Mouse (Mus musculus): Measurements from ENCODE around the gene Aimp1. TPM values are rescaled to one million over a fixed set of nuclear protein-coding genes. Genes with fewer than 3 reads are reported as not detected.

Gene Aimp1
- polyA plus RNA-seq, 1 experiment: 4.9 TPM

DNA sequence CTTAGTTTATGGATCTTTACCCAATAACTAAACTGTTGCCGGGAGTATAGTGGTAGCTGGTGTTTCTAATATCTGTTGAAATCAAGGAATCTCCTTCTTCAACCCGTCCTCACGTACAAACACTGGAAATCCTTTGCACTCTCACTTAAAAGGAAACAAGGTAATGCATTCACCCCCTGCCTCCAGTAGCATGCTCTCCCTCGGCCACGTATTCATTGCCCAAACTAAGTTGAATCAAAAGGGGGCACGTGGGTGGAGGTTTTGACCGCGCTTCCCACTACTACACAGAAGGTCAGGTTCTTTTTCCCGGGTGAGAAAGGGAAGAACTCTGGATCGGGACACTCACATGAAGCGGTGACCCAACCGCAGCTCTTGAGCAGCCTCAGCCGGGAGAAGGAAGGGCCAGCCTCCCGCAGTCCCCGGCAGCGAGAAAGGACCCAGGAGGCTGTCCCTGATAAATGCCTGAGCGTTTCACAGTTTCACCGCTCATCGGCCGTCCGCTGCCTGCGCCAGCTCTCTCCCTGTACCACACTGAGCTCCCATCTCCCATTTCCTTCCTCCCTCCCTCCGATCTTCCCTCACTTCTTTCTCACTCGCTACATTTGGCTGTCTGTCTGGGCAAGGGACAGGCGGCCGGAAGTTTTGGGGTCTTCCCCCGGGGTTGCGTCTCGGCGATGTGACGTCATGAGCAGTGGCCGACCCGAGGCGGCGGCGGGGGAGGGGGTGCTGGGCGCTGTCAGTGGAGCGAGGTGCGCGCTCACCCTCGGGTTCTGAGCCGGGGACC lies 531 bp downstream of the Aimp1 start, which contains the start of gene Tbck:
Gene Tbck (plus strand): TSS at position 698 of the 784 bp plus-strand sequence.
- peak within 1 kb of the TSS; percentile 98 for H3K27ac ChIP-seq (ENCODE audit: insufficient read depth, low read depth, low read length)
- no peak for TF ChIP-seq CTCF (IDR thresholded peaks at IDR 0.05; ENCODE audit: extremely low read depth, insufficient read length, insufficient replicate concordance, low read depth, low read length)
- peak; percentile 66; the same call in 1 of the 2 replicates for TF ChIP-seq POLR2A (IDR thresholded peaks at IDR 0.05; ENCODE audit: low read depth, low read length)
- no peaks in the 10 kb centered on the region for H3K27me3 ChIP-seq (ENCODE audit: control insufficient read depth, insufficient read depth, low read length)
- no peaks in the 10 kb centered on the region for H3K4me1 ChIP-seq (ENCODE audit: control insufficient read depth, insufficient read depth, insufficient read length, low read length)
- H3K36me3 ChIP-seq (ENCODE audit: control insufficient read depth, insufficient read depth, low read length): peaks cover 3% of the 10 kb centered on the region; the same call in 1 of the 2 replicates
- under 1% methylated on average over 42 of the region's 42 CpGs for WGBS
- H3K4me3 ChIP-seq (ENCODE audit: low read depth, low read length): peak within 1 kb of the TSS; percentile 93

DNA sequence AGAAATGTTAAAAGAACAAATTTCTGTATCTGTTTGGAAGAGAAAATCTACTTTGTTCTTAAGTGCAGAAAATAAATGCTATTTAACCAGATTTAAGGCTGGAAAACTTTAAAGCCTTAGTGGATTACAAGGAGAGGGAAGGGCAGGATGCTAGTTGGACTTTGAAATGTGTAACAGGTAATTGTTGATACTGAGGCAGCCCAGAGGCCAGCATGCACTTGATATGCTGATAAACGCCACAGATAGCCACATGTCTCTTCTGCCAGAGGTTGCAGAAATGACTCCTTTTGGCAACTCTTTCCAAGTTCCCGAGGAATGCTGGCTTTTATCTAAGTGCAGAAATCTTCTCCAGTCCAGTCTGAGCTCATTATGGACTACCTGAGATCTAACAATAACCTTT lies 6.7 kb downstream of the Aimp1 start:
- no peak overlapping the region for H3K4me3 ChIP-seq (ENCODE audit: low read depth, low read length)
- 23% methylated on average over 2 of the region's 2 CpGs for WGBS
- no peak overlapping the region for H3K27ac ChIP-seq (ENCODE audit: insufficient read depth, low read depth, low read length)
- H3K36me3 ChIP-seq (ENCODE audit: control insufficient read depth, insufficient read depth, low read length): peaks cover 15% of the 10 kb centered on the region
- peaks cover 5% of the 10 kb centered on the region; the same call in 1 of the 2 replicates for H3K4me1 ChIP-seq (ENCODE audit: control insufficient read depth, insufficient read depth, insufficient read length, low read length)
- TF ChIP-seq CTCF (IDR thresholded peaks at IDR 0.05; ENCODE audit: extremely low read depth, insufficient read length, insufficient replicate concordance, low read depth, low read length) (no peak), POLR2A (IDR thresholded peaks at IDR 0.05; ENCODE audit: low read depth, low read length) (no peak)
- no peaks in the 10 kb centered on the region for H3K27me3 ChIP-seq (ENCODE audit: control insufficient read depth, insufficient read depth, low read length)

DNA sequence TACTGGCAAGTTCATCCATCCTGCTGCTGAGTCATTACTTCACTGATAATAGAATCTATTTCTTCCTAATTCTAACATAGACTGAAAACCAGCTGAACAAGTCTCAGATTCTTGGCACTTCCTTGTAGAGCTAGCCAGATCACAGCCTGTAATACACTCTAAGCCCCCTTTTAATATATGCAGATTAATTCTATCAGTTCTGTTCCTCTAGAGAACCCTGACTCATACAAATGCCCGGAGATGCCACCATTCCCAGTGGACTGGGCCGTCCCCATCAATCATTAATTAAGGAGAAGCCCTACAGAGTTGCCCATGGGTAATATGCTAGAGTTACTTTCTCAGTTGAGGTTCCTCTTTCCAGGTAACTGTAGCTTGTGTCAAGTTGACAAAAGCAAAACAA lies 28.2 kb downstream of the Aimp1 start:
- Histone ChIP-seq H3K4me1 (ENCODE audit: control insufficient read depth, insufficient read depth, insufficient read length, low read length) (no peaks in the 10 kb centered on the region), H3K27me3 (ENCODE audit: control insufficient read depth, insufficient read depth, low read length) (no peaks in the 10 kb centered on the region), H3K36me3 (ENCODE audit: control insufficient read depth, insufficient read depth, low read length) (peaks cover 18% of the 10 kb centered on the region), H3K27ac (ENCODE audit: insufficient read depth, low read depth, low read length) (no peak overlapping the region), H3K4me3 (ENCODE audit: low read depth, low read length) (no peak overlapping the region)
- TF ChIP-seq POLR2A (IDR thresholded peaks at IDR 0.05; ENCODE audit: low read depth, low read length) (no peak), CTCF (IDR thresholded peaks at IDR 0.05; ENCODE audit: extremely low read depth, insufficient read length, insufficient replicate concordance, low read depth, low read length) (no peak)
- 54% methylated on average over 2 of the region's 2 CpGs for WGBS

DNA sequence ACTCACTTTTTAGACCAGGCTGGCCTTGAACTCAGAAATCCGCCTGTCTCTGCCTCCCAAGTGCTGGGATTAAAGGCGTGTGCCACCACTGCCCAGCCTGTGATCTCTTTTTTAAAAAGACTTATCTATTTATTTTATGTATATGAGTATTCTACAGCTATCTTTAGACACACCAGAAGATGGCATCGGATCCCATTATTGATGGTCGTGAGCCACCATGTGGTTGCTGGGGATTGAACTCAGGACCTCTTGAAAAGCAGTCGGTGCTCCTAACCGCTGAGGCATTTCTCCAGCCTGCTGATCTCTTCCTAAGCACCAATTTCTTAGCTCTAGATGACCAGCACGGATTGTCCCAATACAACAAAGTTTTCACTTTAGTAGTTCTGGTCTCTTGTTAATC lies 30.2 kb downstream of the Aimp1 start:
- Histone ChIP-seq H3K4me1 (ENCODE audit: control insufficient read depth, insufficient read depth, insufficient read length, low read length) (no peaks in the 10 kb centered on the region), H3K27ac (ENCODE audit: insufficient read depth, low read depth, low read length) (no peak overlapping the region), H3K4me3 (ENCODE audit: low read depth, low read length) (no peak overlapping the region), H3K36me3 (ENCODE audit: control insufficient read depth, insufficient read depth, low read length) (peaks cover 4% of the 10 kb centered on the region), H3K27me3 (ENCODE audit: control insufficient read depth, insufficient read depth, low read length) (no peaks in the 10 kb centered on the region)
- TF ChIP-seq POLR2A (IDR thresholded peaks at IDR 0.05; ENCODE audit: low read depth, low read length) (no peak), CTCF (IDR thresholded peaks at IDR 0.05; ENCODE audit: extremely low read depth, insufficient read length, insufficient replicate concordance, low read depth, low read length) (no peak)
- 91% methylated on average over 7 of the region's 7 CpGs for WGBS

DNA sequence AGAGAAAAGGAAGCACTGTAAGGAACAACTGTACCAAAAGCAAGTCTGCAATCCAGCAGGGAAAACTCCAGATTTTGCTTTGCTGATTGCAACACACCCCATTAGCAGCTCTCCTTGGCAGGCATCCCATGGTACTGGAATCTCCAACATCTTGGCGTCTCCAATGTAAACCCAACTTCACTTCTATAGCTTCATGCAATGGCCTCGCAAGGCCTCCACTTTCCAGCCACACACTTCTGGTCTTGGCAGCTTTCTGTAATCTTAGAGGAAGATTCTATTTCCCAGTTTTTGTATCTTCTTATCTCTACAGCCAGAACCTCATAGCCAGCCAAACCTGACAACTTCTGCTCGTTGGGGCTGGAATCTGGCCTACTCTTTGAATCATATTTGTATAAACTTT lies 32.4 kb downstream of the Aimp1 start:
- no peaks in the 10 kb centered on the region for H3K36me3 ChIP-seq (ENCODE audit: control insufficient read depth, insufficient read depth, low read length)
- H3K4me1 ChIP-seq (ENCODE audit: control insufficient read depth, insufficient read depth, insufficient read length, low read length): no peaks in the 10 kb centered on the region
- H3K27ac ChIP-seq (ENCODE audit: insufficient read depth, low read depth, low read length): no peak overlapping the region
- no peak overlapping the region for H3K4me3 ChIP-seq (ENCODE audit: low read depth, low read length)
- TF ChIP-seq CTCF (IDR thresholded peaks at IDR 0.05; ENCODE audit: extremely low read depth, insufficient read length, insufficient replicate concordance, low read depth, low read length) (no peak), POLR2A (IDR thresholded peaks at IDR 0.05; ENCODE audit: low read depth, low read length) (no peak)
- H3K27me3 ChIP-seq (ENCODE audit: control insufficient read depth, insufficient read depth, low read length): no peaks in the 10 kb centered on the region
- WGBS: 51% methylated on average over 3 of the region's 3 CpGs

DNA sequence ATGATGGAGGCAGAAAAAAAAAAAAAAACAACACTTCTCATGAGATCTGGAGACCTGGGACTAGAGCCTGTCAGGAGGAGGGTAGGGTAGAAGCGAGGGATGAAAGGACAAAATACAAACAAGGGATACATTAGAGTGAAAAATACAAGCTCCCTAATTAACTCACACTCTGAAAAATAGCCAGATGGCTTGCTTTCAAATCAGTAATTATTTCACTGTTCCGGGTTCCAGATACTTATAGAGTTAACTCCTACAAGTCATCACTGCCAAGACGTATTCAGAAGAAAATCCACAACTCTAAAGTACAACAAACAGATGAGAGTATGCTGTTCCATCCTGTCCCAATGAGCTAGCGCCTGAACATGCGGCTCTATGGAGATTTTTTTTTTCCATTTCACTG lies 34.0 kb downstream of the Aimp1 start:
- H3K27me3 ChIP-seq (ENCODE audit: control insufficient read depth, insufficient read depth, low read length): no peaks in the 10 kb centered on the region
- no peak overlapping the region for H3K4me3 ChIP-seq (ENCODE audit: low read depth, low read length)
- WGBS: 84% methylated on average over 5 of the region's 5 CpGs
- 0 out of 2 replicates have a peak, but pooled peaks cover 1% of the 10 kb centered on the region for H3K36me3 ChIP-seq (ENCODE audit: control insufficient read depth, insufficient read depth, low read length)
- no peaks in the 10 kb centered on the region for H3K4me1 ChIP-seq (ENCODE audit: control insufficient read depth, insufficient read depth, insufficient read length, low read length)
- TF ChIP-seq POLR2A (IDR thresholded peaks at IDR 0.05; ENCODE audit: low read depth, low read length) (no peak), CTCF (IDR thresholded peaks at IDR 0.05; ENCODE audit: extremely low read depth, insufficient read length, insufficient replicate concordance, low read depth, low read length) (no peak)
- H3K27ac ChIP-seq (ENCODE audit: insufficient read depth, low read depth, low read length): no peak overlapping the region

DNA sequence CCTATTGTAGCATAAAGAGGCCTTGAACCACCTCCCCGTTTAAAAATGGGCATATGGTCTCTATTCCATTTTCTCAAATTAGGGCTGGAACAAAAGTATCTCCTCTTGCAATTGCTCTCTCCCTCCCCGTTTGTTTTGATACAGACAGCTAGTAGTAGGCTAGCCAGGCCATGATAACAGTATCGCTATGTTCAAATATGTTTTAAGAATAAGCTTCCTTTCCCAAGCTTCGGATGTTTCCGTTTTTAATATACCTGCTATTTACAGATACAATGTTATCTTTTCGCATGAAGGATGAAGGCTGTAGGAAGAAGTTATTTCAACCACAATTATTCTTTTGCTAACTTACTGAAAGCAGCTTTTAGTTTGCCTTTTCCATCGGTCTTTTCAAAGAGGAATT lies 34.8 kb downstream of the Aimp1 start:
- H3K27me3 ChIP-seq (ENCODE audit: control insufficient read depth, insufficient read depth, low read length): no peaks in the 10 kb centered on the region
- H3K27ac ChIP-seq (ENCODE audit: insufficient read depth, low read depth, low read length): no peak overlapping the region
- no peaks in the 10 kb centered on the region for H3K4me1 ChIP-seq (ENCODE audit: control insufficient read depth, insufficient read depth, insufficient read length, low read length)
- no peak for TF ChIP-seq POLR2A (IDR thresholded peaks at IDR 0.05; ENCODE audit: low read depth, low read length)
- TF ChIP-seq CTCF (IDR thresholded peaks at IDR 0.05; ENCODE audit: extremely low read depth, insufficient read length, insufficient replicate concordance, low read depth, low read length): no peak
- peaks cover 5% of the 10 kb centered on the region; the same call in 1 of the 2 replicates for H3K36me3 ChIP-seq (ENCODE audit: control insufficient read depth, insufficient read depth, low read length)
- no peak overlapping the region for H3K4me3 ChIP-seq (ENCODE audit: low read depth, low read length)
- 87% methylated on average over 7 of the region's 7 CpGs for WGBS

Measured in small intestine, adult 2 months (tissue).